In the genomic region with DNA sequence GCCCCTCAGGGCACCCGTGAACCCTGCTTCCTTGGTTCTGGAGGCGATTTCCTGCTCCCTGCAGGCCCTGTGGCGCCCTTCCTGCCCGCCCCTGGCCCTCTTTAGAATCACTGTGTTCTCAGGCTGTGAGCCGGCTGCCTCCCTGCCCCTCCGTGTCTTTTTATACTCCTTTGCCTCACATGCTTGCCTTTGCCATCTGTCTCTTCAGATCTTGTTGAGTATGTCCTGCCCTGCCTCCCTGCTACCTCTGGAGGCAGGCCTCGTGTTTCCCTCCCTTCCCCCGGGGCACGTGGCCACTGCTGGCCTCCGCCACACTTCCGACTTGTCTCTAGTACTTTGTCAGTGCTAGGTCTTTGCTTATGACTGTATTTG, we compare ENCODE assay signal across 8 mouse cellular contexts. TPM values are rescaled to one million over a fixed set of nuclear protein-coding genes. Genes with fewer than 3 reads are reported as not detected.
DNase-seq lines count a peak whose midpoint lies in the region; ATAC-seq and TF ChIP-seq lines count a peak whose summit lies in the region.

No protein-coding gene starts in this region.

- no peaks in the 10 kb centered on the region for H3K27me3 ChIP-seq in forebrain, embryonic 15.5 days
- H3K27me3 ChIP-seq in intestine, postnatal 0 days (replicated peaks; ENCODE audit: control insufficient read depth, insufficient read depth, low read length) = no peaks in the 10 kb centered on the region

- peak; percentile 43 for DNase-seq in embryo, embryonic 10 days (ENCODE audit: low spot score)
- DNase-seq in embryo, embryonic 10.5 days (ENCODE audit: low spot score) = no peak
- peak; percentile 95 for DNase-seq in brain, adult 2 months (ENCODE audit: low read depth, low spot score)
- peak; percentile 28 to 55 for DNase-seq in thymus, postnatal 36 days
- no peak for DNase-seq in embryo, embryonic 9.5 days (ENCODE audit: extremely low spot score)

- peaks cover 78% of the 10 kb centered on the region for H3K4me1 ChIP-seq in forebrain, embryonic 15.5 days
- H3K4me1 ChIP-seq in intestine, postnatal 0 days (replicated peaks; ENCODE audit: control insufficient read depth, insufficient read depth, low read length) = peaks cover 5% of the 10 kb centered on the region; the same call in 1 of the 2 replicates

- no peak for ATAC-seq in forebrain, embryonic 15.5 days (replicated peaks)
- no peak for ATAC-seq in intestine, postnatal 0 days

- H3K9ac ChIP-seq in forebrain, embryonic 15.5 days (replicated peaks) = peak overlapping the region; percentile 23; the same call in 1 of the 2 replicates
- no peak overlapping the region for H3K9ac ChIP-seq in intestine, postnatal 0 days (ENCODE audit: low read depth, low read length)

- peaks cover 93% of the 10 kb centered on the region for H3K79me2 ChIP-seq in macrophage (ENCODE audit: inconsistent target)

- no peak overlapping the region for H3K4me3 ChIP-seq in forebrain, embryonic 15.5 days
- H3K4me3 ChIP-seq in intestine, postnatal 0 days (ENCODE audit: low read depth, low read length) = no peak overlapping the region
- H3K4me3 ChIP-seq in macrophage (ENCODE audit: inconsistent target) = no peak overlapping the region

- 0 out of 2 replicates have a peak, but pooled peaks cover 5% of the 10 kb centered on the region for H3K36me3 ChIP-seq in forebrain, embryonic 15.5 days
- peaks cover 9% of the 10 kb centered on the region; the same call in 1 of the 2 replicates for H3K36me3 ChIP-seq in intestine, postnatal 0 days (ENCODE audit: control insufficient read depth, insufficient read depth)
- peaks cover 53% of the 10 kb centered on the region for H3K36me3 ChIP-seq in macrophage (ENCODE audit: inconsistent target)

- 49% methylated on average over 11 of the region's 11 CpGs for WGBS in forebrain, embryonic 15.5 days
- 55% methylated on average over 11 of the region's 11 CpGs for WGBS in intestine, postnatal 0 days
- WGBS in macrophage (ENCODE audit: missing documents) = 75% methylated on average over 11 of the region's 11 CpGs

- H3K27ac ChIP-seq in forebrain, embryonic 15.5 days (replicated peaks) = peak overlapping the region; percentile 9; the same call in 1 of the 2 replicates
- 0 out of 2 replicates have a peak overlapping the region, but pooled peaks have one; percentile 16 for H3K27ac ChIP-seq in intestine, postnatal 0 days (ENCODE audit: low read depth, low read length)
- peak overlapping the region; percentile 98 for H3K27ac ChIP-seq in macrophage

- no peaks in the 10 kb centered on the region for H3K9me3 ChIP-seq in forebrain, embryonic 15.5 days
- no peaks in the 10 kb centered on the region for H3K9me3 ChIP-seq in intestine, postnatal 0 days (ENCODE audit: control insufficient read depth)

- H3K4me2 ChIP-seq in forebrain, embryonic 15.5 days (replicated peaks) = no peak overlapping the region; the same call in 1 of the 2 replicates
- H3K4me2 ChIP-seq in intestine, postnatal 0 days (replicated peaks; ENCODE audit: low read depth) = no peak overlapping the region

- peak; percentile 23; the same call in 1 of the 2 replicates for TF ChIP-seq CTCF in intestine, postnatal 0 days (IDR thresholded peaks at IDR 0.05; ENCODE audit: low read depth)

RNA-seq across cellular contexts. Expression of a gene that starts 6.2 kb away (rescaled TPM):
- polyA plus RNA-seq in forebrain, embryonic 15.5 days (2015; fragmentation: Nextera tagmentation; extraction: Ambion mirVana) = 69.4 and 76.8 TPM in 2 replicates
- polyA plus RNA-seq in intestine, postnatal 0 days (2015; fragmentation: Nextera tagmentation; extraction: Ambion mirVana) = 22.8 and 23.9 TPM in 2 replicates
- total RNA-seq in macrophage (2018; cell fraction: chromatin; rRNA removed) = 100 to 1,000 TPM in 16 of 26 experiments, 10 to 100 TPM in 10; 25.1 to 225 (median 124) TPM
- 100 to 1,000 TPM in 18 of 26 experiments, 10 to 100 TPM in 8; 50.1 to 156 (median 113) TPM for total RNA-seq in macrophage (2018; cell fraction: cytosol; rRNA removed)
- 100 to 1,000 TPM in 13 of 26 experiments, 10 to 100 TPM in 13; 32.0 to 183 (median 99.2) TPM for total RNA-seq in macrophage (2018; cell fraction: nucleus; rRNA removed)
- polyA plus RNA-seq in macrophage (2018) = 81.5 to 112 TPM (median 87.8 TPM) in 3 replicates

Comparison
In these comparisons a context has a peak if more than half of its experiments do, and no peak if none do; other contexts are left out.
1. DNase-seq: peak in embryo, embryonic 10 days (single experiment), brain, adult 2 months (single experiment) and thymus, postnatal 36 days (2 of 2); none in embryo, embryonic 10.5 days (single experiment) and embryo, embryonic 9.5 days (single experiment).
2. H3K27ac ChIP-seq: peak in every context shown above with its lines; median percentile 98 in macrophage; 16 in intestine, postnatal 0 days; 9 in forebrain, embryonic 15.5 days.